Mouse (Mus musculus): Measurements from ENCODE around the gene Ift122.

DNA sequence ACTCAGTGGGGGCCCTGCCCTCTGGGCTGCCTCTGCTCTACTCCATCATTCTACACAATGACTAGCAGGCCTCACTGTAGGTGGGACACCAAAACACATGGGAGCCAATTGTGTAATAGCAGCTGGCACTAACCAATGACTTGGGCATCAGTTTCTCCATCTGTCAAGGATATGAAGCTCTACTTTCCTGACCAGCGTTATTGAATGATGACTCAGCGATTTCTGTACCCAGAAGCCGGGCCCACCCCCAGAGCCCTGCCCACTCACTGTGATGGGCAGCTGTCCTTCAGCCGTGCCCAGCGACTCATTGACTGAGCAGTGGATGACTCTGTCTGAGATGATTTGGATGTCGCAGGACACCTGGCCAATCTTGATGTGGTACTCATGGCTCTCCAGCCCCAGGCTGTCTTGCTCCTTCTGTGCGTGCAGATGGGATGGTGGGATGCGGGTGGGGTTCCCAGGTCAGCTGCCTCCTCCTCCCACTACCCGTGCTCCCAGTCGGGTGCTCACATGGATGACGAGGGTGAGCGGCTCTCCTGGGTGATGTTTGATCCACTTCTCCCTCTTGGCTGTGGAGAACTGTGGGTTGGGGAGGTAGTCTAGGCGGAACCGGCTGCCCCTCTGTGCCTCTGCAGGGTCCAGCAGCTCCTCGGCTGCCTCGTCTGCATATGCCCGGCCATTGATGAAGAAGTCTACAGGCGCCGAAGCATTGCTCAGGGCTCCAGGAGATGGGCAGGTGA, 113.1 kb downstream of the Ift122 start:
- TF ChIP-seq GATA1 (IDR thresholded peaks at IDR 0.05; ENCODE audit: low read length) (no peak), TAL1 (IDR thresholded peaks at IDR 0.05; ENCODE audit: low read length) (no peak)

Data from erythroblast, embryonic 14.5 days (primary cell).